Mouse (Mus musculus): ENCODE data around the gene Prss38.

Gene Prss38

GRCm38 (mm10) chr11:59324777-59325176 is 50.7 kb downstream of the Prss38 start:
- DNase-seq (ENCODE audit: low spot score in 2 of 2) = no peak

GRCm38 (mm10) chr11:59322988-59323387 is 52.5 kb downstream of the Prss38 start:
- no peak for DNase-seq (ENCODE audit: low spot score in 2 of 2)

Data from left cerebral cortex, adult 9 months (tissue).